Mouse (Mus musculus): Measurements from ENCODE around the gene Atg101. TPM values are rescaled to one million over a fixed set of nuclear protein-coding genes. Genes with fewer than 3 reads are reported as not detected.
"Not testable (repeated sequence)": the region's sequence is repeated elsewhere in the genome, so short reads cannot be mapped to it uniquely, and the experiment has no call there.

Gene Atg101
- polyA plus RNA-seq, 1 experiment from 2014 or later: 49.4 TPM

GRCm38 (mm10) chr15:101318889-101319765 is 35.1 kb downstream of the Atg101 start:
- Histone ChIP-seq H3K27ac (ENCODE audit: low read depth, low read length) (peak overlapping the region; percentile 82), H3K27me3 (ENCODE audit: control insufficient read depth, insufficient read depth, low read length) (no peaks in the 10 kb centered on the region)

GRCm38 (mm10) chr15:101320010-101320617 is 36.0 kb downstream of the Atg101 start:
- no peak for ATAC-seq (replicated peaks; ENCODE audit: insufficient number of reproducible peaks, low FRiP score, low TSS enrichment)
- 59% methylated on average over 6 of the region's 6 CpGs for WGBS (ENCODE audit: insufficient replicate concordance)
- no peaks in the 10 kb centered on the region for H3K27me3 ChIP-seq (ENCODE audit: control insufficient read depth, insufficient read depth, low read length)
- H3K27ac ChIP-seq (ENCODE audit: low read depth, low read length): peak overlapping the region; percentile 82
- H3K9ac ChIP-seq (ENCODE audit: low read depth, low read length): no peak overlapping the region
- H3K36me3 ChIP-seq (ENCODE audit: control insufficient read depth, insufficient read depth, low read length): no peaks in the 10 kb centered on the region
- no peak overlapping the region for H3K4me2 ChIP-seq
- H3K4me1 ChIP-seq (ENCODE audit: control insufficient read depth, insufficient read depth, low read length): peaks cover 29% of the 10 kb centered on the region
- H3K4me3 ChIP-seq (ENCODE audit: low read depth, low read length): no peak overlapping the region
- no peaks in the 10 kb centered on the region for H3K9me3 ChIP-seq (replicated peaks; ENCODE audit: control insufficient read depth, low read length)

More at GRCm38 (mm10) chr15:101318889-101319765, 35.1 kb downstream of the Atg101 start:
- Histone ChIP-seq H3K4me2 (no peak overlapping the region), H3K36me3 (ENCODE audit: control insufficient read depth, insufficient read depth, low read length) (no peaks in the 10 kb centered on the region), H3K4me1 (ENCODE audit: control insufficient read depth, insufficient read depth, low read length) (peaks cover 29% of the 10 kb centered on the region), H3K9ac (ENCODE audit: low read depth, low read length) (no peak overlapping the region), H3K9me3 (replicated peaks; ENCODE audit: control insufficient read depth, low read length) (no peaks in the 10 kb centered on the region), H3K4me3 (ENCODE audit: low read depth, low read length) (no peak overlapping the region)
- WGBS (ENCODE audit: insufficient replicate concordance): 45% methylated on average over 14 of the region's 14 CpGs
- ATAC-seq (replicated peaks; ENCODE audit: insufficient number of reproducible peaks, low FRiP score, low TSS enrichment): no peak

- Histone ChIP-seq H3K27me3 (ENCODE audit: control insufficient read depth, insufficient read depth, low read length) (no peaks in the 10 kb centered on the region), H3K9me3 (replicated peaks; ENCODE audit: control insufficient read depth, low read length) (no peaks in the 10 kb centered on the region), H3K9ac (ENCODE audit: low read depth, low read length) (0 out of 2 replicates have a peak overlapping the region, but pooled peaks have one; percentile 10), H3K4me1 (ENCODE audit: control insufficient read depth, insufficient read depth, low read length) (peaks cover 29% of the 10 kb centered on the region), H3K36me3 (ENCODE audit: control insufficient read depth, insufficient read depth, low read length) (no peaks in the 10 kb centered on the region), H3K4me3 (ENCODE audit: low read depth, low read length) (no peak overlapping the region), H3K27ac (ENCODE audit: low read depth, low read length) (peak overlapping the region; percentile 82), H3K4me2 (no peak overlapping the region)
- no peak; the same call in 1 of the 2 replicates for ATAC-seq (replicated peaks; ENCODE audit: insufficient number of reproducible peaks, low FRiP score, low TSS enrichment)
- WGBS (ENCODE audit: insufficient replicate concordance): 36% methylated on average over 6 of the region's 6 CpGs
These were observed 36.6 kb downstream of the Atg101 start for GRCm38 (mm10) chr15:101320618-101321041.

- no peaks in the 10 kb centered on the region for H3K9me3 ChIP-seq (replicated peaks; ENCODE audit: control insufficient read depth, low read length)
- ATAC-seq (replicated peaks; ENCODE audit: insufficient number of reproducible peaks, low FRiP score, low TSS enrichment): no peak
- no peaks in the 10 kb centered on the region for H3K36me3 ChIP-seq (ENCODE audit: control insufficient read depth, insufficient read depth, low read length)
- H3K27ac ChIP-seq (ENCODE audit: low read depth, low read length): peak overlapping the region; percentile 65
- WGBS (ENCODE audit: insufficient replicate concordance): 29% methylated on average over 5 of the region's 5 CpGs
- no peak overlapping the region for H3K4me3 ChIP-seq (ENCODE audit: low read depth, low read length)
- peaks cover 29% of the 10 kb centered on the region for H3K4me1 ChIP-seq (ENCODE audit: control insufficient read depth, insufficient read depth, low read length)
- H3K4me2 ChIP-seq: no peak overlapping the region
- H3K9ac ChIP-seq (ENCODE audit: low read depth, low read length): no peak overlapping the region
- no peaks in the 10 kb centered on the region for H3K27me3 ChIP-seq (ENCODE audit: control insufficient read depth, insufficient read depth, low read length)
These were observed 37.1 kb downstream of the Atg101 start for GRCm38 (mm10) chr15:101321126-101321525.

- no peaks in the 10 kb centered on the region for H3K36me3 ChIP-seq (ENCODE audit: control insufficient read depth, insufficient read depth, low read length)
- no peak for ATAC-seq (replicated peaks; ENCODE audit: insufficient number of reproducible peaks, low FRiP score, low TSS enrichment)
- 74% methylated on average over 5 of the region's 5 CpGs for WGBS (ENCODE audit: insufficient replicate concordance)
- no peaks in the 10 kb centered on the region for H3K9me3 ChIP-seq (replicated peaks; ENCODE audit: control insufficient read depth, low read length)
- H3K4me2 ChIP-seq: no peak overlapping the region
- no peak overlapping the region for H3K9ac ChIP-seq (ENCODE audit: low read depth, low read length)
- H3K27me3 ChIP-seq (ENCODE audit: control insufficient read depth, insufficient read depth, low read length): no peaks in the 10 kb centered on the region
- H3K27ac ChIP-seq (ENCODE audit: low read depth, low read length): no peak overlapping the region; the same call in 1 of the 2 replicates
- H3K4me1 ChIP-seq (ENCODE audit: control insufficient read depth, insufficient read depth, low read length): peaks cover 23% of the 10 kb centered on the region
- H3K4me3 ChIP-seq (ENCODE audit: low read depth, low read length): no peak overlapping the region
These were observed 38.0 kb downstream of the Atg101 start for GRCm38 (mm10) chr15:101322106-101322505.

GRCm38 (mm10) chr15:101322640-101323039 is 38.6 kb downstream of the Atg101 start:
- no peaks in the 10 kb centered on the region for H3K27me3 ChIP-seq (ENCODE audit: control insufficient read depth, insufficient read depth, low read length)
- no peaks in the 10 kb centered on the region for H3K9me3 ChIP-seq (replicated peaks; ENCODE audit: control insufficient read depth, low read length)
- H3K4me3 ChIP-seq (ENCODE audit: low read depth, low read length): no peak overlapping the region
- 83% methylated on average over 7 of the region's 7 CpGs for WGBS (ENCODE audit: insufficient replicate concordance)
- peaks cover 21% of the 10 kb centered on the region for H3K4me1 ChIP-seq (ENCODE audit: control insufficient read depth, insufficient read depth, low read length)
- no peak overlapping the region for H3K9ac ChIP-seq (ENCODE audit: low read depth, low read length)
- H3K4me2 ChIP-seq: no peak overlapping the region
- no peaks in the 10 kb centered on the region for H3K36me3 ChIP-seq (ENCODE audit: control insufficient read depth, insufficient read depth, low read length)
- H3K27ac ChIP-seq (ENCODE audit: low read depth, low read length): no peak overlapping the region
- no peak for ATAC-seq (replicated peaks; ENCODE audit: insufficient number of reproducible peaks, low FRiP score, low TSS enrichment)

GRCm38 (mm10) chr15:101323511-101323910 is 39.4 kb downstream of the Atg101 start:
- no peak for ATAC-seq (replicated peaks; ENCODE audit: insufficient number of reproducible peaks, low FRiP score, low TSS enrichment)
- WGBS (ENCODE audit: insufficient replicate concordance): 96% methylated on average over 5 of the region's 5 CpGs
- no peak overlapping the region for H3K9ac ChIP-seq (ENCODE audit: low read depth, low read length)

GRCm38 (mm10) chr15:101324409-101324808 is 40.3 kb downstream of the Atg101 start:
- not testable (repeated sequence) for H3K36me3 ChIP-seq (ENCODE audit: control insufficient read depth, insufficient read depth, low read length); ATAC-seq (replicated peaks; ENCODE audit: insufficient number of reproducible peaks, low FRiP score, low TSS enrichment); H3K9me3 ChIP-seq (replicated peaks; ENCODE audit: control insufficient read depth, low read length); H3K27me3 ChIP-seq (ENCODE audit: control insufficient read depth, insufficient read depth, low read length); H3K4me2 ChIP-seq; H3K9ac ChIP-seq (ENCODE audit: low read depth, low read length); H3K27ac ChIP-seq (ENCODE audit: low read depth, low read length); H3K4me3 ChIP-seq (ENCODE audit: low read depth, low read length)
- H3K4me1 ChIP-seq (ENCODE audit: control insufficient read depth, insufficient read depth, low read length): peaks cover 21% of the 10 kb centered on the region; the same call in 1 of the 2 replicates

More at GRCm38 (mm10) chr15:101323511-101323910, 39.4 kb downstream of the Atg101 start:
- Histone ChIP-seq H3K27me3 (ENCODE audit: control insufficient read depth, insufficient read depth, low read length) (no peaks in the 10 kb centered on the region), H3K4me1 (ENCODE audit: control insufficient read depth, insufficient read depth, low read length) (peaks cover 20% of the 10 kb centered on the region; the same call in 1 of the 2 replicates), H3K36me3 (ENCODE audit: control insufficient read depth, insufficient read depth, low read length) (no peaks in the 10 kb centered on the region), H3K4me3 (ENCODE audit: low read depth, low read length) (no peak overlapping the region), H3K27ac (ENCODE audit: low read depth, low read length) (no peak overlapping the region), H3K4me2 (no peak overlapping the region), H3K9me3 (replicated peaks; ENCODE audit: control insufficient read depth, low read length) (no peaks in the 10 kb centered on the region)

All from heart, embryonic 11.5 days (tissue).